Mouse (Mus musculus) C3H10T1/2 (cell line): ENCODE measurements around the gene Apoa1. TPM values are rescaled to one million over a fixed set of nuclear protein-coding genes. Genes with fewer than 3 reads are reported as not detected.

Experiments
- polyA plus RNA-seq, 2 experiments: library from polyadenylated mRNA; unstranded; fragments of >200 nt; fragmentation: generic; extraction: Trizol; gene quantifications; one replicate each; pipeline ENCODE4 v1.2.1; 2012; ENCODE audit warnings: missing spikeins in 2 of 2

Gene Apoa1
- polyA plus RNA-seq: under 1 TPM; 0.07 to 0.09 TPM

GRCm38 (mm10) chr9:46228491-46228890 is at the start of gene Apoa1:
Gene Apoa1, plus strand, starts transcription at chr9:46228580.

GRCm38 (mm10) chr9:46235596-46235648 is 7.0 kb downstream of the Apoa1 start, which contains the start of gene Apoc3:
Gene Apoc3, minus strand, starts transcription at chr9:46235636.

GRCm38 (mm10) chr9:46240526-46241153 is 12.3 kb downstream of the Apoa1 start, which contains the start of gene Apoa4:
Gene Apoa4, plus strand, starts transcription at chr9:46240696.

GRCm38 (mm10) chr9:46268343-46268873 is 40.0 kb downstream of the Apoa1 start, which contains the start of gene Apoa5:
Gene Apoa5, plus strand, starts transcription at chr9:46268633.

GRCm38 (mm10) chr9:46272677-46273454 is 44.5 kb downstream of the Apoa1 start, which contains the start of gene Zpr1:
Gene Zpr1, plus strand, starts transcription at chr9:46273064.

Other genes with a start within 250 kb of the Apoa1 start
- 10 to 100 TPM in 1 of 2 experiments, 1 to 10 TPM in 1; 8.9 to 38.0 TPM for gene Pafah1b2, start 215.9 kb upstream of the Apoa1 start, polyA plus RNA-seq
- gene Sik3, start 215.8 kb upstream of the Apoa1 start, polyA plus RNA-seq: 10 to 100 TPM; 25.2 to 28.0 TPM
- gene Apoc3, start 7.1 kb downstream of the Apoa1 start, polyA plus RNA-seq: not detected
- not detected for gene Apoa4, start 12.1 kb downstream of the Apoa1 start, polyA plus RNA-seq
- under 1 TPM in 1 of 2 experiments, not detected in 1; 0.02 TPM for gene Apoa5, start 40.1 kb downstream of the Apoa1 start, polyA plus RNA-seq
- 10 to 100 TPM; 19.9 to 33.7 TPM for gene Zpr1, start 44.5 kb downstream of the Apoa1 start, polyA plus RNA-seq
- gene Bud13, start 54.4 kb downstream of the Apoa1 start, polyA plus RNA-seq: 10 to 100 TPM; 11.4 to 11.9 TPM
- not detected for gene 4931429L15Rik, start 91.4 kb downstream of the Apoa1 start, polyA plus RNA-seq